Mouse (Mus musculus) liver, embryonic 11.5 days (tissue): ENCODE measurements around the gene Fnbp1. TPM values are rescaled to one million over a fixed set of nuclear protein-coding genes. Genes with fewer than 3 reads are reported as not detected.
A peak's percentile ranks its signal among the peaks of the same experiment; 100 is the strongest.

Source experiments
- ATAC-seq: fragments of 200-750 bp; cut with Nextera tagmentation; replicated peaks from 2 replicates; pipeline ENCODE4 v1.8.0; 2017; ENCODE audit warnings: moderate number of reproducible peaks, mild to moderate bottlenecking, moderate TSS enrichment, moderate library complexity; ENCODE audit not compliant: low FRiP score
- DNase-seq: peaks from one replicate; pipeline ENCODE4 v3.0.0-alpha.2; 2017; ENCODE audit warnings: low spot score
- H3K27ac ChIP-seq: fragments of 300-500 bp; sonication (generic); 2 replicates; pipeline ENCODE4 v1.5.1; 2014; ENCODE audit warnings: mild to moderate bottlenecking, low read depth, low read length, control low read depth
- H3K27me3 ChIP-seq: fragments of 300-500 bp; sonication (generic); replicated peaks from 2 replicates; pipeline ENCODE4 v1.6.1; 2014; ENCODE audit warnings: low read length, mixed read lengths; ENCODE audit not compliant: control insufficient read depth, insufficient read depth
- H3K36me3 ChIP-seq: fragments of 300-500 bp; sonication (generic); 2 replicates; pipeline ENCODE4 v1.6.1; 2014; ENCODE audit warnings: mild to moderate bottlenecking, low read length, moderate library complexity, mixed read lengths; ENCODE audit not compliant: control insufficient read depth, insufficient read depth
- H3K4me1 ChIP-seq: fragments of 300-500 bp; sonication (generic); replicated peaks from 2 replicates; pipeline ENCODE4 v1.6.1; 2014; ENCODE audit warnings: low read length, mixed read lengths; ENCODE audit not compliant: control insufficient read depth, insufficient read depth
- H3K4me2 ChIP-seq: fragments of 300-500 bp; sonication (generic); 2 replicates; pipeline ENCODE4 v1.6.1; 2014; ENCODE audit warnings: mild to moderate bottlenecking, control low read depth, moderate library complexity
- H3K4me3 ChIP-seq: fragments of 300-500 bp; sonication (generic); 2 replicates; pipeline ENCODE4 v1.5.1; 2014; ENCODE audit warnings: low read depth, low read length, control low read depth
- H3K9ac ChIP-seq: fragments of 300-500 bp; sonication (generic); 2 replicates; pipeline ENCODE4 v1.6.1; 2014; ENCODE audit warnings: low read depth, low read length, control low read depth
- H3K9me3 ChIP-seq: fragments of 300-500 bp; sonication (generic); 2 replicates; pipeline ENCODE4 v1.6.1; 2016; ENCODE audit warnings: low read length, inconsistent platforms, mixed read lengths; ENCODE audit not compliant: control insufficient read depth
- WGBS: fragments of 180-500 bp; shearing (Covaris S2); extraction: QIAGEN DNeasy Blood & Tissue Kit; methylation state at CpG from one replicate; pipeline ENCODE4 v1.1.7; 2014; 5-methylcytosine and 5-hydroxymethylcytosine counted together
- polyA plus RNA-seq: library from polyadenylated mRNA; unstranded; fragments of >200 nt; fragmentation: Nextera tagmentation; extraction: Ambion mirVana; gene quantifications from 2 replicates; pipeline ENCODE4 v1.2.1, GENCODE M21; 2014

The Fnbp1 gene
- polyA plus RNA-seq, 1 experiment from 2014 or later, result 20.6 TPM

DNA sequence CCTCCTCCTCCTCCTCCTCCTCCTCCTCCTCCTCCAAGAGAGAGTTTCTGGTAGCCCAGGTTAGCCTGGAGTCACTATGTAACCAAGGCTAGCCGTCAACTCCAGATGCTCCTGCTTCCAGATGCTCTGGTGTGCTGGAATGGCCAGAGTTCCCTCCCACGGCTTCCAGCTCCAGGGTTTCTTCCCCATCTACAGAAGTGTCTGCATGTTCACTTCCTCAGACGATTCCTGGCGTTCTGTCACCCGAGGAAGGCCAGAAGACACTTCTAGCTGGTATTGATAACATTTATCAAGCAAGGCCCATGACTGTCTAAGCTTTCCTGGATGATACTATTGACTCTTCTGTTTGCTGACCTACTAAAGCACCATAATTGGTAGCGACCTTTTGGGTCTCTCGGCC lies 16.7 kb downstream of the Fnbp1 start:
- ATAC-seq (no peak; the same call in 1 of the 2 replicates), DNase-seq (no peak)
- H3K9ac ChIP-seq, result no peak overlapping the region
- no peak overlapping the region for H3K4me3 ChIP-seq
- H3K27ac ChIP-seq, result no peak overlapping the region
- no peaks in the 10 kb centered on the region for H3K9me3 ChIP-seq
- peaks cover 44% of the 10 kb centered on the region for H3K4me1 ChIP-seq
- H3K27me3 ChIP-seq, result no peaks in the 10 kb centered on the region
- H3K36me3 ChIP-seq, result no peaks in the 10 kb centered on the region
- no peak overlapping the region for H3K4me2 ChIP-seq
- 37% methylated on average over 7 of the region's 7 CpGs for WGBS

- Histone ChIP-seq H3K4me2 (peak overlapping the region; percentile 19; the same call in 1 of the 2 replicates), H3K4me1 (peaks cover 44% of the 10 kb centered on the region), H3K27ac (peak overlapping the region; percentile 9; the same call in 1 of the 2 replicates), H3K4me3 (no peak overlapping the region), H3K36me3 (no peaks in the 10 kb centered on the region), H3K9me3 (no peaks in the 10 kb centered on the region), H3K27me3 (no peaks in the 10 kb centered on the region), H3K9ac (no peak overlapping the region)
- DNase-seq (no peak), ATAC-seq (no peak)
- 61% methylated on average over 2 of the region's 2 CpGs for WGBS
These were observed 17.1 kb downstream of the Fnbp1 start for GRCm38 (mm10) chr2:31124694-31125093.

DNA sequence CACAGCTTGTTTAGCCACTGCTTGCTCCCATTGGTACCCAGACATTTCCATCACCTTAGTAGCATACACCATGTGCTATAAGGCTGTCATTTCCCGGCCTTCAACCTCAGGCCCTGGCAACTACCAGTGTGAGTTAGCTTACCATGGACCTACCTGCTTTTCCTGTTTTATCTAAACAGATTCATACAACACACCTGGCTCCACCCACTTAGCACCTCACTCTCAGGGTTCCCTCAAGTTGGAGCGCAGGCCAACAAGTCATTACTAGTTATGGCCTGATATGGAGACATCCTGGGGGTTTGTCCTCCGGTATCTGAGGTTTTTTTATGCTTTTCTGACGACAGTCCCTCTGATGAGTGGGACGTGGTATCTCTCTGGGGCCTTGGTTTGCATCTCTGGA lies 18.3 kb downstream of the Fnbp1 start:
- Histone ChIP-seq H3K4me1 (peaks cover 44% of the 10 kb centered on the region), H3K36me3 (no peaks in the 10 kb centered on the region), H3K9me3 (no peaks in the 10 kb centered on the region), H3K27me3 (no peaks in the 10 kb centered on the region), H3K4me2 (no peak overlapping the region), H3K9ac (no peak overlapping the region), H3K4me3 (no peak overlapping the region), H3K27ac (no peak overlapping the region)
- no peak for ATAC-seq
- DNase-seq, result no peak
- WGBS, result 67% methylated on average over 5 of the region's 5 CpGs

GRCm38 (mm10) chr2:31122806-31123205 lies 19.0 kb downstream of the Fnbp1 start:
- H3K4me1 ChIP-seq, result peaks cover 41% of the 10 kb centered on the region
- no peak overlapping the region for H3K4me2 ChIP-seq
- H3K4me3 ChIP-seq, result no peak overlapping the region
- no peaks in the 10 kb centered on the region for H3K36me3 ChIP-seq
- DNase-seq (no peak), ATAC-seq (no peak)
- H3K9me3 ChIP-seq, result no peaks in the 10 kb centered on the region
- no peaks in the 10 kb centered on the region for H3K27me3 ChIP-seq
- H3K9ac ChIP-seq, result no peak overlapping the region
- WGBS, result 90% methylated on average over 5 of the region's 5 CpGs
- H3K27ac ChIP-seq, result peak overlapping the region; percentile 21; the same call in 1 of the 2 replicates

DNA sequence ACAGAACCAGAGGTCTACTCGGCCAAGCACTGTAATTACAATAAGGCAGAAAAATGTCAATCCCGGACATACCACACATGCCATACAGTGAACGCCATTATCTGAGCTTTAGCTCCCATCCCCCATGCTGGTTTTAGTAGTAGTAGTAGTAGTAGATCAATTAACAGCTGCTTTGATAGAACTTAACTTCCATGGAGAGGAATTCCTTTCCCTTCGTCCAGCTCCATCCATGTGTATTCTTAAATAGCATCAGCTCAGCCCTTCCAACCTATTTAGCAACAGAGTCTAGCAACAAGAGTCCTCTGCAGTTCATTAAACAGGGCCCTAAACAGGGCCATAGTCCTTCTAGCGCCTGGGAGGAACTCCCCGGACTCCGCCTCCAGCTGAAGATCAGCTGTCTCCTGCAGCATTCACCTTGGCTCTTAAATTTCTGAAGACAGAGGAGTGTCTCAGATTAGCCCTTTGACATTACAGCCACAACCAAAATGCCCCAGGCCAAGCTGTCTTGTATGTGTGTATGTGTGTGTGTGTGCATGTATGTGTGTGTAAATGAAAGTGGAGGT lies 20.6 kb downstream of the Fnbp1 start:
- DNase-seq (no peak), ATAC-seq (no peak)
- Histone ChIP-seq H3K36me3 (no peaks in the 10 kb centered on the region), H3K27ac (no peak overlapping the region), H3K4me3 (no peak overlapping the region), H3K4me2 (no peak overlapping the region), H3K9me3 (no peaks in the 10 kb centered on the region), H3K27me3 (no peaks in the 10 kb centered on the region), H3K9ac (no peak overlapping the region), H3K4me1 (peaks cover 39% of the 10 kb centered on the region)
- 80% methylated on average over 7 of the region's 7 CpGs for WGBS

DNA sequence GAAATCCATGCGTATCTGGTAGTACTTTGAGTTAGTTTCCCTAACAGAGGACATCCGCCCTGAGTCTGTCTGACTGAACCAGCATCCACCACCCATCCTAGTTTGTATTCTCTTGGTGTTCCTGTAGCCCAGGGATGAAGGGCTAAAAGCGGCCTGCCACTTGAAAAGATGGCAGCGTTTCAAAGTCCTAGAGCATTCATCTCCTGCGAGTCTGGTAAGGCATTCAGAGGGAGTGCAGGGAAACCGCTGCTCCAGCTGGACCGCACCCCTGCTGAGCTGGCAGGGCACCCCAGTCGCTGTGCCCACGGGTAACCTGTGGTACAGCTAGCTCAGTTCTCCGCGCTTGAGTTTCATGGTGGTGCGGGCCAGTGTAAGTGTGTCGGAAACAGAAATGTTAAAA lies 22.0 kb downstream of the Fnbp1 start:
- Histone ChIP-seq H3K27me3 (no peaks in the 10 kb centered on the region), H3K27ac (0 out of 2 replicates have a peak overlapping the region, but pooled peaks have one; percentile 13), H3K4me3 (no peak overlapping the region), H3K9me3 (no peaks in the 10 kb centered on the region), H3K9ac (0 out of 2 replicates have a peak overlapping the region, but pooled peaks have one; percentile 12), H3K4me2 (no peak overlapping the region), H3K4me1 (peaks cover 39% of the 10 kb centered on the region), H3K36me3 (no peaks in the 10 kb centered on the region)
- 74% methylated on average over 13 of the region's 13 CpGs for WGBS
- no peak for DNase-seq
- no peak for ATAC-seq

DNA sequence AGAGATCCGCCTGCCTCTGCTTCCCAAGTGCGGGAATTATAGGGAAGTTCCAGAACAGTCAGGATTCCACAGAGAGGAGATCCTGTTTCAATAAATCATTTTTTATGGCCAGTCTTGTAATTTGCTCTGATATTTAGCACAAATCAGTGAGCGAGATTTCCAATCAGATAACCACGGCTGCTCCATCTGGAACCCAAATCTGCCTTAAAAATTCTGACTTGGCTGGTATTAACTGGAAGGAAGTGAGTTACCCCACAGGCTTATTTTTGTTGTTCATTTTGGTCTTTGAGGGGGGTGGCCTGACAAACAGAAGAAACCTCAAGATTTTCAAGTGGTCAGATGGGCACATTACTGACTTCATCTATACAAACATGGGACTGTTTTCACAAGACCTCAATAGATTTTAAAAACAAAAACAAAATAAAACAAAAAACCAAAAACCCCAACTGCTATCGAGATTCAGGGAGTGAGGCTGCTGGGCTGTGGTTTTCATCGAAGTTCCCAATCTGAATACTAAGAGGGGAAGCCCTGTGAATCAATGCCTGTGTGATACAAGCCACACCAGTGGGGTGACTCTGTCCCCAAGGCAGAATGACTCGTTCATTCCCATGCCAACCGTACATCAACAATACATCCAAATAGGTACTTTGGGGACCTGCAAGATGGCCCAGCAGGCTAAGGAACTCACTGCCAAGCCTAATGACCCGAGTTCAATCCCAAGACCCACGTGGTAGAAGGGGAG lies 23.0 kb downstream of the Fnbp1 start:
- WGBS, result 77% methylated on average over 10 of the region's 10 CpGs
- H3K36me3 ChIP-seq, result no peaks in the 10 kb centered on the region
- H3K27me3 ChIP-seq, result no peaks in the 10 kb centered on the region
- H3K4me2 ChIP-seq, result no peak overlapping the region
- H3K27ac ChIP-seq, result no peak overlapping the region
- DNase-seq, result no peak
- no peak overlapping the region for H3K9ac ChIP-seq
- H3K4me3 ChIP-seq, result no peak overlapping the region
- ATAC-seq, result no peak
- peaks cover 33% of the 10 kb centered on the region for H3K4me1 ChIP-seq
- no peaks in the 10 kb centered on the region for H3K9me3 ChIP-seq

DNA sequence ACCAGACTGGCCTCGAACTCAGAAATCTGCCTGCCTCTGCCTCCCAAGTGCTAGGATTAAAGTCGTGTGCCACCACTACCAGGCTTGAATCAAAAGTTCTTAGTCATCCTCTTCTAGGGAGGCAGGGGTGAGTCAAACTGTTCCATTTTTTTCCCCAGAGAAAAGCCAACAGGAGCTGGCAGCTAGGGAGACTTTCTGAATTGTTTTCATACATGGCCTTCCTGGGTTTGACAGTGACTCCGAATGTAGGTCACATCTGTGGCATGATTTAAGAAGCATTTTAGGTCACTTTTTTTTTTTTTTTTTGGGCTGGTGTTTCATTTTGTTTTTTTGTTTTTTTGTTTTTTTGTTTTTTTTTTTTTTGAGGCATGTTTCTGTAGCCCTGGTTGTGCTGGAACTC lies 23.6 kb downstream of the Fnbp1 start:
- no peak for ATAC-seq

More for the DNA sequence above, 23.6 kb downstream of the Fnbp1 start:
- peaks cover 33% of the 10 kb centered on the region for H3K4me1 ChIP-seq
- H3K36me3 ChIP-seq, result no peaks in the 10 kb centered on the region
- 72% methylated on average over 3 of the region's 3 CpGs for WGBS
- H3K9ac ChIP-seq, result no peak overlapping the region
- no peak overlapping the region for H3K27ac ChIP-seq
- H3K9me3 ChIP-seq, result no peaks in the 10 kb centered on the region
- H3K4me3 ChIP-seq, result no peak overlapping the region
- H3K27me3 ChIP-seq, result no peaks in the 10 kb centered on the region
- no peak for DNase-seq
- no peak overlapping the region for H3K4me2 ChIP-seq
